Mouse (Mus musculus): Measurements from ENCODE around the gene Mroh3. TPM values are rescaled to one million over a fixed set of nuclear protein-coding genes. Genes with fewer than 3 reads are reported as not detected.

Mroh3 gene
- polyA plus RNA-seq, 1 experiment from 2014 or later: 0.78 TPM

DNA sequence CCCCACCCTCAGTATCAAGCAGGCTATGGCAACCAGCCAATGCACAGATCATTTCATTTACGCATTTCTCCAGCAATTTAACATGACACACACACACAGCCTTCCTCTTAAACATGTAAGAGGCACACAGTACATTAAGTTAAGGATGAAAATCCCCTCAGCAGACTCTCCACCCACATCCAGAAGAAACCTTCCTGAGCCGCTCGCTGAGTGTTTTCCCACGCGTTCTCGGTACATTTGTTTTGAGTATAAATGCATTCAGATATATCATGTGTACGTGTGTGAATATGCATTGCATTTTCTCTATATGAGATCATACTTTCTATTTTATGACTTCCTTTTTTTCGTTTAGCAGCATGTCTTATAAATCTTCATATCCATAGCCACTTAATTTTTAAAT, 61.3 kb downstream of the Mroh3 start:
- ATAC-seq (ENCODE audit: low FRiP score, low TSS enrichment): no peak
- Histone ChIP-seq H3K4me3 (ENCODE audit: low read depth, low read length) (no peak overlapping the region), H3K9ac (ENCODE audit: low read length) (no peak overlapping the region), H3K36me3 (ENCODE audit: control insufficient read depth, insufficient read depth, low read length) (no peaks in the 10 kb centered on the region), H3K27me3 (ENCODE audit: control insufficient read depth, insufficient read depth, low read length) (no peaks in the 10 kb centered on the region), H3K4me2 (replicated peaks; ENCODE audit: low read depth) (no peak overlapping the region), H3K4me1 (replicated peaks; ENCODE audit: control insufficient read depth, insufficient read depth) (no peaks in the 10 kb centered on the region), H3K27ac (replicated peaks) (no peak overlapping the region), H3K9me3 (ENCODE audit: control insufficient read depth, low read length) (no peaks in the 10 kb centered on the region)
- 62% methylated on average over 8 of the region's 8 CpGs for WGBS
- TF ChIP-seq EP300 (optimal IDR thresholded peaks at IDR 0.05): no peak
- TF ChIP-seq CTCF (IDR thresholded peaks at IDR 0.05; ENCODE audit: low read depth): no peak
- DNase-seq (ENCODE audit: low spot score): no peak

DNA sequence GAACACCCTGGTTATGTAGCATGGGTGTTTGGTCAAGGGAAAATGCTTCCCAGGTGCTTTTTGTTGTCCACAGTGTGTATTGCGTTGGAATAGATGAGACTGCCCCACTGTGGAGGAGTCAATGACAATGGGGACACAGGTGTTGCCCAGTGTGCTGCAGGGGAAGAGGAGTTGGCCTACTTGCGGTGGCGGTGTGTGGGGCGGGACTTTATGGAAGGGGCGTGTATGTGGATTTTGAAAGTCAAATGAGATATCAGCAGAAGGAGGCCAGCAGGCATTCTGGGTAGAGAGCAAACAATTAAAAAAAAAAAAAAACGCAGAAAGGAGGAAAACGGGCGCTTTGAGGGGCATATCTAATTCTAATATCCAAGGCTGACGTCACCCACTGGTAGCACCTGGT, 62.9 kb downstream of the Mroh3 start:
- H3K4me2 ChIP-seq (replicated peaks; ENCODE audit: low read depth): no peak overlapping the region
- H3K27me3 ChIP-seq (ENCODE audit: control insufficient read depth, insufficient read depth, low read length): no peaks in the 10 kb centered on the region
- H3K27ac ChIP-seq (replicated peaks): no peak overlapping the region
- H3K9me3 ChIP-seq (ENCODE audit: control insufficient read depth, low read length): no peaks in the 10 kb centered on the region
- no peak overlapping the region for H3K9ac ChIP-seq (ENCODE audit: low read length)
- peak; percentile 62 for DNase-seq (ENCODE audit: low spot score)
- H3K4me1 ChIP-seq (replicated peaks; ENCODE audit: control insufficient read depth, insufficient read depth): no peaks in the 10 kb centered on the region
- TF ChIP-seq EP300 (optimal IDR thresholded peaks at IDR 0.05) (no peak), CTCF (IDR thresholded peaks at IDR 0.05; ENCODE audit: low read depth) (no peak)
- no peaks in the 10 kb centered on the region for H3K36me3 ChIP-seq (ENCODE audit: control insufficient read depth, insufficient read depth, low read length)
- ATAC-seq (ENCODE audit: low FRiP score, low TSS enrichment): peak; percentile 64
- WGBS: 70% methylated on average over 9 of the region's 9 CpGs
- no peak overlapping the region for H3K4me3 ChIP-seq (ENCODE audit: low read depth, low read length)

DNA sequence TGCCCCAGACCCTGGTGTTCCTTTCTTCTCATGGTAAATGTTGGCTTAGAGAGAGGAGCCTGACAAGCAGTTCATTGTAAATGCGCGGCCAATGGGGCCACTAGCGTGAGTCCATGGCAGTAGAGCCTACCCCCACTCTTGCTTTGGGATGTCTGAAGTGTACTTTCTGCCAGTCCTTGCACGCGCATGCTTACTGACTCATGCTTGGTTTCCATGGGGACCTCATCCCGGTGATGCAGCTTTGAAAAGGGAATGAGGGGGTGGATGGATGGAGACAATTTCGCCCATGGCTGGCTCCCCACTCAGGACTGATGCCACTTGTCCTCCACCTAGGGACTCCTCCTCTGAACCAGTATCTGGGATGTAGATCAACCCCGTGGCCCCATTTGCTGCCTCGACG, 69.1 kb downstream of the Mroh3 start:
- H3K27ac ChIP-seq (replicated peaks): no peak overlapping the region
- WGBS: 86% methylated on average over 10 of the region's 10 CpGs
- H3K4me1 ChIP-seq (replicated peaks; ENCODE audit: control insufficient read depth, insufficient read depth): 0 out of 2 replicates have a peak, but pooled peaks cover 2% of the 10 kb centered on the region
- DNase-seq (ENCODE audit: low spot score) (no peak), ATAC-seq (ENCODE audit: low FRiP score, low TSS enrichment) (no peak)
- H3K27me3 ChIP-seq (ENCODE audit: control insufficient read depth, insufficient read depth, low read length): no peaks in the 10 kb centered on the region
- no peak overlapping the region for H3K4me3 ChIP-seq (ENCODE audit: low read depth, low read length)
- H3K9me3 ChIP-seq (ENCODE audit: control insufficient read depth, low read length): no peaks in the 10 kb centered on the region
- no peak for TF ChIP-seq CTCF (IDR thresholded peaks at IDR 0.05; ENCODE audit: low read depth)
- TF ChIP-seq EP300 (optimal IDR thresholded peaks at IDR 0.05): no peak
- no peak overlapping the region for H3K9ac ChIP-seq (ENCODE audit: low read length)
- H3K4me2 ChIP-seq (replicated peaks; ENCODE audit: low read depth): no peak overlapping the region
- H3K36me3 ChIP-seq (ENCODE audit: control insufficient read depth, insufficient read depth, low read length): no peaks in the 10 kb centered on the region

DNA sequence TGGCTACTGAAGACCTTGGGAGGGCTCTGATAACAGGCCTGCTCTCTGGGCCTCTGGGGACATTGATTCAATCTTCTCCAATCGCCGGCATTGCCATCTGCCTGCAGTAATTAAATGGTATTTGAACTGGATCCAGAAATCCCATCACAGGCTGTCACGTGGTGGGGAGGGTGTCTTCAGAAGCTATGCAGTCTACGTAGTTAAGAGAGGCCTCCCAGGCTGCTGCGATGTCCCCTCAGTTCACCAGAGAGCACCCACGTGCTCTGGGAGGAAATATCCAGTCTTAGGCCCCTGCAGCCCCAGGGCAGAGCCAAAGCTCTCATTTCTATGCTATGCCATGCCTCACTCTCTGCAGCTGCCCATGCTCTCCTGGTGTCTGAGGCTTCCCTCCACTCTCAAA, 70.3 kb downstream of the Mroh3 start:
- no peak for DNase-seq (ENCODE audit: low spot score)
- TF ChIP-seq CTCF (IDR thresholded peaks at IDR 0.05; ENCODE audit: low read depth) (no peak), EP300 (optimal IDR thresholded peaks at IDR 0.05) (no peak)

DNA sequence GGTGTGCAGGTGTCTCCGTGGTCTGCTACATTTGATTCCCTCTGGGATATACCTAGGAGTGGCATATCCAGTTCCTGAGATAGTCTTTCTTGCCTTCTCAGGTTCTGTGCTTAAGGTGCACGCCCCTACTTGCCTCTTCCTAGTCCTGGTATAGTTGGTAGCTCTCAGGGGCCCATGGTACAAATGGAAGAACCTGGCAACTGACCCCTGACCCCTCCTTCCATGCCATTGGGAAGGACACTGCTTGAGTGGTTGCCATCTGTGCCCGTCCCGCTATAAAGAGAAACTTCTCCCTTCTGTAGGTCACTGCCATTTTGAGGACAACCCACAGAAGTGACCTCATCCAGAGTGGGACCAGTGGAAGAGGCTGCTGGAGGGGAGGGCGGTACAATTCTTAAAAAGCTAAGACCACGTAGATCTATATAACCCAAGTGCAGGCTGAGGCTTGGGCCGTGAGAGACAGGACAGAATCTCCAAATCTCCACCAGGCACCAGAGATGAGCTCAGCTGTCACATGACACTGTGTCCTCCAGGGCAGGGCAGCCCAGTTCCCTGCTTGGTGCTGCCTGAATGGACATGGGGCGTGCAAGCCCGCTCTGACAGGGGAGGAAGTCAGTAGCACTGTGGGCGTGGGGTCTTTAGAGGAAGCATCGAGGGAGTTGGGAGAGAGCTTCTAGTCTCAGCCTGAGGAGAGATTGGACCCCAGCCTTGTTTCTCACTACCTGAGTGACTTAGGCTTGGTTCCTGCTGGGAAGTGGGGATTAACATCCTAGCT, 71.3 kb downstream of the Mroh3 start:
- Histone ChIP-seq H3K27ac (replicated peaks) (no peak overlapping the region), H3K4me1 (replicated peaks; ENCODE audit: control insufficient read depth, insufficient read depth) (peaks cover 8% of the 10 kb centered on the region), H3K9ac (ENCODE audit: low read length) (no peak overlapping the region), H3K27me3 (ENCODE audit: control insufficient read depth, insufficient read depth, low read length) (no peaks in the 10 kb centered on the region), H3K4me3 (ENCODE audit: low read depth, low read length) (no peak overlapping the region), H3K4me2 (replicated peaks; ENCODE audit: low read depth) (no peak overlapping the region), H3K36me3 (ENCODE audit: control insufficient read depth, insufficient read depth, low read length) (no peaks in the 10 kb centered on the region), H3K9me3 (ENCODE audit: control insufficient read depth, low read length) (no peaks in the 10 kb centered on the region)
- ATAC-seq (ENCODE audit: low FRiP score, low TSS enrichment): no peak
- WGBS: 85% methylated on average over 11 of the region's 11 CpGs
- no peak for TF ChIP-seq EP300 (optimal IDR thresholded peaks at IDR 0.05)
- TF ChIP-seq CTCF (IDR thresholded peaks at IDR 0.05; ENCODE audit: low read depth): no peak
- DNase-seq (ENCODE audit: low spot score): no peak

More for the DNA sequence above, 70.3 kb downstream of the Mroh3 start:
- H3K9me3 ChIP-seq (ENCODE audit: control insufficient read depth, low read length): no peaks in the 10 kb centered on the region
- ATAC-seq (ENCODE audit: low FRiP score, low TSS enrichment): no peak
- H3K36me3 ChIP-seq (ENCODE audit: control insufficient read depth, insufficient read depth, low read length): no peaks in the 10 kb centered on the region
- 66% methylated on average over 6 of the region's 6 CpGs for WGBS
- no peak overlapping the region for H3K27ac ChIP-seq (replicated peaks)
- H3K4me3 ChIP-seq (ENCODE audit: low read depth, low read length): no peak overlapping the region
- no peak overlapping the region for H3K9ac ChIP-seq (ENCODE audit: low read length)
- no peak overlapping the region for H3K4me2 ChIP-seq (replicated peaks; ENCODE audit: low read depth)
- H3K4me1 ChIP-seq (replicated peaks; ENCODE audit: control insufficient read depth, insufficient read depth): peaks cover 4% of the 10 kb centered on the region
- no peaks in the 10 kb centered on the region for H3K27me3 ChIP-seq (ENCODE audit: control insufficient read depth, insufficient read depth, low read length)

DNA sequence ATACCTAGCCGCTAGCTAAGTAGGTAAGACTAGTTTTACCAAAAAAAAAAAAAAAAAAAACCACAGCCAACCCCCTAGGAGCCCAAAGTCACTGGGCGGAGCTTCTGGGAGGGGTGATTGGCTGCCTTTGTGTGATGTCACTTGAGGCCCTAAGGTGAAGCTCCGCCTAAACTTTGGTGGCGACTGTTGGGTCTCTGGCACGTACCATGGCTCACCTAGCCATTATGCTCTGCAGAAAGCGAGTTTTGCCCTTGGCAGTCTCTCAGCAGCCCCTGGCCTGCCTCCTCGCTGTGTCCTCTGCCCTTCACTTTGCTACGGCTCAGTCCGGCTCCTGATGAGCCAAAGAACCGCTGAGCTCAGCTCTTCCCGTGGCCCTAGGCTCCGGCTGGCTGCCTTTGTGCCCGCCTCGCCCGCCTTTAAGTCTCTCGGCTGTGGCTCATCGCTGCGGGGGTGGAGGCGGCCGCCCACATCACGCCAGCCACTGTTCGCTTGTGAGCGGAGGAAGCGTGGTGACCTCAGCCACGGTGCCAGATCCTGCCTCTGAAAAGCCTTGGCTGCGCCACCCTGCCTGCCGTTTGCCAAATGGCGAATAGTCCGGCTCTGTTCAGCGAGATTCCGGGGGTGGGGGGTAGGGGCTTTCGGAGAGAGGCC, 72.5 kb downstream of the Mroh3 start:
- H3K4me1 ChIP-seq (replicated peaks; ENCODE audit: control insufficient read depth, insufficient read depth): peaks cover 8% of the 10 kb centered on the region
- H3K27me3 ChIP-seq (ENCODE audit: control insufficient read depth, insufficient read depth, low read length): no peaks in the 10 kb centered on the region
- H3K4me3 ChIP-seq (ENCODE audit: low read depth, low read length): peak overlapping the region; percentile 49
- TF ChIP-seq CTCF (IDR thresholded peaks at IDR 0.05; ENCODE audit: low read depth): no peak
- no peak for TF ChIP-seq EP300 (optimal IDR thresholded peaks at IDR 0.05)
- WGBS: 1% methylated on average over 32 of the region's 32 CpGs
- peak overlapping the region; percentile 76 for H3K9ac ChIP-seq (ENCODE audit: low read length)
- ATAC-seq (ENCODE audit: low FRiP score, low TSS enrichment) (peak; percentile 66), DNase-seq (ENCODE audit: low spot score) (peak; percentile 79)
- H3K4me2 ChIP-seq (replicated peaks; ENCODE audit: low read depth): peak overlapping the region; percentile 94
- no peaks in the 10 kb centered on the region for H3K36me3 ChIP-seq (ENCODE audit: control insufficient read depth, insufficient read depth, low read length)
- H3K9me3 ChIP-seq (ENCODE audit: control insufficient read depth, low read length): no peaks in the 10 kb centered on the region
- H3K27ac ChIP-seq (replicated peaks): peak overlapping the region; percentile 74

All from stomach, postnatal 0 days (tissue).